Comparison of ENCODE assay signal across 17 mouse cellular contexts in genomic region chr2:129233803-129234477, GRCm38 (mm10). TPM values are rescaled to one million over a fixed set of nuclear protein-coding genes. Genes with fewer than 3 reads are reported as not detected.
DNase-seq lines count a peak whose midpoint lies in the region; ATAC-seq and TF ChIP-seq lines count a peak whose summit lies in the region.
"Had no signal": no experiment of that assay in that cellular context is flagged by ENCODE, and none has a peak within 500 bp of the region (broad histone marks: within the 10 kb centered on the region; RNA-seq: fewer than 3 reads in every experiment).

No protein-coding gene starts in this region.

- no peak overlapping the region for H3K4me2 ChIP-seq in forebrain, embryonic 12.5 days
- peak overlapping the region; percentile 68 for H3K4me2 ChIP-seq in liver, embryonic 14.5 days (ENCODE audit: low read depth)
- H3K4me2 ChIP-seq: hindbrain, embryonic 14.5 days had no signal

- 56% methylated on average over 9 of the region's 9 CpGs for WGBS in forebrain, embryonic 10.5 days
- WGBS in forebrain, embryonic 12.5 days: 48% methylated on average over 9 of the region's 9 CpGs
- WGBS in liver, embryonic 14.5 days (ENCODE audit: insufficient replicate concordance): 15% methylated on average over 9 of the region's 9 CpGs

- no peak for ATAC-seq in forebrain, embryonic 12.5 days (ENCODE audit: low FRiP score)
- peak; percentile 40 for ATAC-seq in G1E (ENCODE audit: extremely low read depth, insufficient number of reproducible peaks, low FRiP score, poor library complexity, severe bottlenecking)
- peak; percentile 21 for ATAC-seq in erythroblast, adult 5-6 weeks (replicated peaks; ENCODE audit: low FRiP score, poor library complexity, severe bottlenecking)
- ATAC-seq in liver, embryonic 14.5 days (ENCODE audit: insufficient read depth): peak; percentile 76
- ATAC-seq: CD4-positive, CD25-positive, alpha-beta regulatory T cell, adult 4 months; forebrain, postnatal 0 days; lung, postnatal 0 days had no signal

- H3K36me3 ChIP-seq in forebrain, embryonic 10.5 days (replicated peaks): no peaks in the 10 kb centered on the region
- H3K36me3 ChIP-seq in forebrain, embryonic 12.5 days (replicated peaks): no peaks in the 10 kb centered on the region
- H3K36me3 ChIP-seq in G1E (replicated peaks): no peaks in the 10 kb centered on the region
- H3K36me3 ChIP-seq in liver, embryonic 14.5 days (replicated peaks; ENCODE audit: control insufficient read depth, insufficient read depth, low read depth): no peaks in the 10 kb centered on the region

- H3K4me1 ChIP-seq in forebrain, embryonic 10.5 days: no peaks in the 10 kb centered on the region
- no peaks in the 10 kb centered on the region for H3K4me1 ChIP-seq in forebrain, embryonic 12.5 days
- peaks cover 60% of the 10 kb centered on the region for H3K4me1 ChIP-seq in G1E (ENCODE audit: insufficient read depth, low read depth, low read length)
- H3K4me1 ChIP-seq in liver, embryonic 14.5 days (replicated peaks; ENCODE audit: control insufficient read depth in 2 of 2, insufficient read depth in 2 of 2, low read length in 1 of 2): peaks cover 54 to 69% of the 10 kb centered on the region in 2 experiments

- TF ChIP-seq EP300 in liver, embryonic 14.5 days (IDR thresholded peaks at IDR 0.05; ENCODE audit: low read depth): peak; percentile 67

- H3K27ac ChIP-seq in forebrain, embryonic 10.5 days: peak overlapping the region; percentile 27
- no peak overlapping the region for H3K27ac ChIP-seq in forebrain, embryonic 12.5 days
- H3K27ac ChIP-seq in liver, embryonic 14.5 days: peak overlapping the region; percentile 88
- H3K27ac ChIP-seq: hindbrain, embryonic 14.5 days had no signal

- no peak for TF ChIP-seq CTCF in G1E (IDR thresholded peaks at IDR 0.05; ENCODE audit: low read depth, low read length)
- no peak for TF ChIP-seq CTCF in liver, embryonic 14.5 days (IDR thresholded peaks at IDR 0.05; ENCODE audit: low read depth)

- no peaks in the 10 kb centered on the region for H3K9me3 ChIP-seq in forebrain, embryonic 10.5 days
- no peaks in the 10 kb centered on the region for H3K9me3 ChIP-seq in forebrain, embryonic 12.5 days
- no peaks in the 10 kb centered on the region for H3K9me3 ChIP-seq in G1E (replicated peaks)
- no peaks in the 10 kb centered on the region for H3K9me3 ChIP-seq in liver, embryonic 14.5 days (ENCODE audit: control insufficient read depth, low read length)

- DNase-seq in forebrain, embryonic 10.5 days (ENCODE audit: extremely low spot score, low spot score): no peak
- DNase-seq in G1E (ENCODE audit: low spot score): no peak
- DNase-seq in liver, embryonic 14.5 days (ENCODE audit: low read depth in 3 of 3, low spot score in 3 of 3): peak; percentile 62 to 65 (median 64)
- DNase-seq in ovary, adult 18-20 months (ENCODE audit: low spot score): no peak
- DNase-seq in thymus, postnatal 0 days (ENCODE audit: low spot score): no peak
- DNase-seq in lung, adult 18-20 months: no peak
- DNase-seq: adrenal gland, postnatal 25 days; cerebellum, postnatal 10 days; forebrain, postnatal 0 days; kidney, adult 18-20 months; kidney, postnatal 10 days; thymus, postnatal 36 days had no signal

- no peaks in the 10 kb centered on the region for H3K27me3 ChIP-seq in forebrain, embryonic 10.5 days (ENCODE audit: poor library complexity, severe bottlenecking)
- no peaks in the 10 kb centered on the region for H3K27me3 ChIP-seq in forebrain, embryonic 12.5 days
- H3K27me3 ChIP-seq in G1E (ENCODE audit: insufficient read depth, low read length): no peaks in the 10 kb centered on the region
- no peaks in the 10 kb centered on the region for H3K27me3 ChIP-seq in liver, embryonic 14.5 days (ENCODE audit: control insufficient read depth, insufficient read depth, low read length)

- H3K4me3 ChIP-seq in forebrain, embryonic 10.5 days: no peak overlapping the region
- H3K4me3 ChIP-seq in forebrain, embryonic 12.5 days (replicated peaks): no peak overlapping the region
- peak overlapping the region; percentile 5; the same call in 1 of the 2 replicates for H3K4me3 ChIP-seq in G1E (ENCODE audit: low read depth, low read length)
- H3K4me3 ChIP-seq in liver, embryonic 14.5 days (ENCODE audit: insufficient read depth in 1 of 2, low read depth in 2 of 2, low read length in 2 of 2): peak overlapping the region; percentile 31 to 42

- H3K9ac ChIP-seq in forebrain, embryonic 12.5 days: no peak overlapping the region
- peak overlapping the region; percentile 67 for H3K9ac ChIP-seq in liver, embryonic 14.5 days (replicated peaks)
- H3K9ac ChIP-seq: forebrain, postnatal 0 days; hindbrain, embryonic 14.5 days had no signal

RNA-seq across cellular contexts. Expression of gene Slc20a1, which starts 35.4 kb away (rescaled TPM):
- polyA plus RNA-seq in forebrain, embryonic 10.5 days (2016; fragmentation: Nextera tagmentation; extraction: Ambion mirVana): 57.2 and 57.9 TPM in 2 replicates
- 61.6 and 63.1 TPM in 2 replicates for polyA plus RNA-seq in forebrain, embryonic 12.5 days (2016; fragmentation: Nextera tagmentation; extraction: Ambion mirVana)
- total RNA-seq in G1E (2014; fragmentation: Nextera tagmentation) (38.5 and 47.7 TPM in 2 replicates), G1E (2017) (71.8 and 88.4 TPM in 2 replicates)
- polyA plus RNA-seq in G1E (2012): 27.8 and 31.6 TPM in 2 replicates
- 40.5 and 44.1 TPM in 2 replicates for total RNA-seq in erythroblast, adult 5-6 weeks (2015; ENCODE audit: low replicate concordance)
- total RNA-seq in erythroblast, adult 5-6 weeks (2017; ENCODE audit: low replicate concordance): 240 and 313 TPM in 2 replicates
- polyA plus RNA-seq in liver, embryonic 14.5 days (2012; rRNA removed): 37.7 and 50.7 TPM in 2 replicates
- 42.7 and 49.2 TPM in 2 replicates for polyA plus RNA-seq in liver, embryonic 14.5 days (2014; fragmentation: Nextera tagmentation; extraction: Ambion mirVana)
- polyA plus RNA-seq in thymus, postnatal 0 days (2015; fragmentation: Nextera tagmentation; extraction: Ambion mirVana): 33.3 and 42.5 TPM in 2 replicates

Comparison
In these comparisons a context has a peak if more than half of its experiments do, and no peak if none do; other contexts are left out.
1. DNase-seq: peak in liver, embryonic 14.5 days (3 of 3); none in forebrain, embryonic 10.5 days (single experiment), G1E (single experiment), ovary, adult 18-20 months (single experiment), thymus, postnatal 0 days (single experiment) and lung, adult 18-20 months (0 of 2).
2. H3K4me3 ChIP-seq: peak in G1E (single experiment) and liver, embryonic 14.5 days (2 of 2); none in forebrain, embryonic 10.5 days (single experiment) and forebrain, embryonic 12.5 days (single experiment).